Mouse (Mus musculus) midbrain, postnatal 0 days (tissue): ENCODE measurements around the gene Rpa2. TPM values are rescaled to one million over a fixed set of nuclear protein-coding genes. Genes with fewer than 3 reads are reported as not detected.
"Not testable (repeated sequence)": the region's sequence is repeated elsewhere in the genome, so short reads cannot be mapped to it uniquely, and the experiment has no call there.

Experiments
- ATAC-seq: fragments of 200-750 bp; cut with Nextera tagmentation; 2 replicates; pipeline ENCODE4 v1.8.0; 2017; ENCODE audit warnings: moderate number of reproducible peaks, mild to moderate bottlenecking, moderate TSS enrichment, moderate library complexity; ENCODE audit not compliant: low FRiP score
- DNase-seq: peaks from one replicate; pipeline ENCODE4 v3.0.0-alpha.2; 2015; ENCODE audit warnings: low spot score
- H3K27ac ChIP-seq: fragments of 300-500 bp; sonication (generic); 2 replicates; pipeline ENCODE4 v1.5.1; 2014; ENCODE audit warnings: low read depth, mild to moderate bottlenecking, low read length, mixed read lengths
- H3K27me3 ChIP-seq: fragments of 300-500 bp; sonication (generic); 2 replicates; pipeline ENCODE4 v1.6.1; 2014; ENCODE audit warnings: low read length, control low read depth, mixed read lengths; ENCODE audit not compliant: insufficient read depth
- H3K36me3 ChIP-seq: fragments of 300-500 bp; sonication (generic); 2 replicates; pipeline ENCODE4 v1.6.1; 2014; ENCODE audit warnings: low read length, control low read depth, mixed read lengths; ENCODE audit not compliant: insufficient read depth
- H3K4me1 ChIP-seq: fragments of 300-500 bp; sonication (generic); 2 replicates; pipeline ENCODE4 v1.6.1; 2014; ENCODE audit warnings: mild to moderate bottlenecking, control low read depth, antibody characterized with exemption, low read length, mixed read lengths; ENCODE audit not compliant: insufficient read depth
- H3K4me2 ChIP-seq: fragments of 300-500 bp; sonication (generic); 2 replicates; pipeline ENCODE4 v1.6.1; 2014; ENCODE audit warnings: low read depth, mild to moderate bottlenecking, low read length, mixed read lengths; ENCODE audit not compliant: poor library complexity, severe bottlenecking
- H3K4me3 ChIP-seq: fragments of 300-500 bp; sonication (generic); 2 replicates; pipeline ENCODE4 v1.5.1; 2014; ENCODE audit warnings: low read depth, mild to moderate bottlenecking, low read length, moderate library complexity
- H3K9ac ChIP-seq: fragments of 300-500 bp; sonication (generic); replicated peaks from 2 replicates; pipeline ENCODE4 v1.6.1; 2014; ENCODE audit warnings: mild to moderate bottlenecking, low read length, moderate library complexity, mixed read lengths; ENCODE audit not compliant: poor library complexity, severe bottlenecking
- H3K9me3 ChIP-seq: fragments of 300-500 bp; sonication (generic); 2 replicates; pipeline ENCODE4 v1.6.1; 2016; ENCODE audit warnings: low read length, control low read depth
- CTCF ChIP-seq: IDR thresholded peaks from 2 replicates; pipeline ENCODE4 v1.5.1; 2016; ENCODE audit warnings: antibody characterized with exemption, mild to moderate bottlenecking
- WGBS: fragments of 180-500 bp; shearing (Covaris S2); extraction: QIAGEN DNeasy Blood & Tissue Kit; methylation state at CpG from one replicate; pipeline ENCODE4 v1.1.7; 2014; 5-methylcytosine and 5-hydroxymethylcytosine counted together
- polyA plus RNA-seq: library from polyadenylated mRNA; unstranded; fragments of >200 nt; fragmentation: Nextera tagmentation; extraction: Ambion mirVana; gene quantifications from 2 replicates; pipeline ENCODE4 v1.2.1, GENCODE M21; 2015
- total RNA-seq: library from RNA; depleted of rRNA; stranded (reverse); fragments of >200 nt; gene quantifications from 2 replicates; pipeline ENCODE4 v1.2.3, GENCODE M21; 2014

Rpa2 gene
- total and polyA plus RNA-seq, 2 experiments from 2014 or later: 18.9 to 28.4 TPM

GRCm38 (mm10) chr4:132776764-132777163, 8.6 kb downstream of the Rpa2 start:
- WGBS: 87% methylated on average over 5 of the region's 5 CpGs
- Histone ChIP-seq H3K4me3 (no peak overlapping the region), H3K27ac (no peak overlapping the region), H3K9ac (no peak overlapping the region), H3K36me3 (peaks cover 40% of the 10 kb centered on the region), H3K9me3 (no peaks in the 10 kb centered on the region), H3K27me3 (no peaks in the 10 kb centered on the region), H3K4me2 (no peak overlapping the region), H3K4me1 (no peaks in the 10 kb centered on the region)
- TF ChIP-seq CTCF: peak; percentile 72
- DNase-seq (peak; percentile 71), ATAC-seq (no peak)

GRCm38 (mm10) chr4:132778562-132779201, 10.6 kb downstream of the Rpa2 start:
- Histone ChIP-seq H3K4me1 (no peaks in the 10 kb centered on the region), H3K9ac (no peak overlapping the region), H3K4me2 (no peak overlapping the region), H3K4me3 (no peak overlapping the region), H3K36me3 (peaks cover 40% of the 10 kb centered on the region), H3K9me3 (no peaks in the 10 kb centered on the region), H3K27me3 (no peaks in the 10 kb centered on the region), H3K27ac (no peak overlapping the region)
- DNase-seq (no peak), ATAC-seq (no peak)
- TF ChIP-seq CTCF: no peak
- WGBS: 95% methylated on average over 6 of the region's 6 CpGs

- 91% methylated on average over 4 of the region's 4 CpGs for WGBS
- Histone ChIP-seq H3K36me3 (peaks cover 28% of the 10 kb centered on the region), H3K4me1 (no peaks in the 10 kb centered on the region), H3K27ac (no peak overlapping the region), H3K27me3 (no peaks in the 10 kb centered on the region), H3K9ac (no peak overlapping the region), H3K4me2 (no peak overlapping the region), H3K4me3 (no peak overlapping the region), H3K9me3 (no peaks in the 10 kb centered on the region)
- DNase-seq (no peak), ATAC-seq (no peak)
- no peak for TF ChIP-seq CTCF
These were observed 12.2 kb downstream of the Rpa2 start for GRCm38 (mm10) chr4:132780288-132780687.

- TF ChIP-seq CTCF: no peak
- 88% methylated on average over 2 of the region's 2 CpGs for WGBS
- H3K36me3 ChIP-seq: peaks cover under 1% of the 10 kb centered on the region; the same call in 1 of the 2 replicates
- H3K27ac ChIP-seq: no peak overlapping the region
- DNase-seq: no peak
- H3K9ac ChIP-seq: no peak overlapping the region
- no peak for ATAC-seq
- no peak overlapping the region for H3K4me2 ChIP-seq
- H3K27me3 ChIP-seq: no peaks in the 10 kb centered on the region
- no peaks in the 10 kb centered on the region for H3K4me1 ChIP-seq
- no peaks in the 10 kb centered on the region for H3K9me3 ChIP-seq
- H3K4me3 ChIP-seq: no peak overlapping the region
These were observed 15.6 kb downstream of the Rpa2 start for GRCm38 (mm10) chr4:132783732-132784131.

- WGBS: 93% methylated on average over 12 of the region's 13 CpGs
- H3K9me3 ChIP-seq: no peaks in the 10 kb centered on the region
- TF ChIP-seq CTCF: no peak
- no peaks in the 10 kb centered on the region for H3K36me3 ChIP-seq
- H3K4me1 ChIP-seq: no peaks in the 10 kb centered on the region
- no peaks in the 10 kb centered on the region for H3K27me3 ChIP-seq
- no peak overlapping the region for H3K4me2 ChIP-seq
- no peak for DNase-seq
- H3K27ac ChIP-seq: no peak overlapping the region
- H3K9ac ChIP-seq: no peak overlapping the region
- ATAC-seq: no peak
- no peak overlapping the region for H3K4me3 ChIP-seq
These were observed 17.1 kb downstream of the Rpa2 start for GRCm38 (mm10) chr4:132785228-132785627.

GRCm38 (mm10) chr4:132789731-132790130, 21.6 kb downstream of the Rpa2 start:
- no peak for DNase-seq
- no peak overlapping the region for H3K4me3 ChIP-seq
- ATAC-seq: no peak
- no peak overlapping the region for H3K27ac ChIP-seq
- no peak overlapping the region for H3K9ac ChIP-seq
- 87% methylated on average over 8 of the region's 8 CpGs for WGBS
- no peaks in the 10 kb centered on the region for H3K4me1 ChIP-seq
- H3K36me3 ChIP-seq: no peaks in the 10 kb centered on the region
- TF ChIP-seq CTCF: no peak
- H3K27me3 ChIP-seq: no peaks in the 10 kb centered on the region; the same call in 1 of the 2 replicates
- H3K9me3 ChIP-seq: no peaks in the 10 kb centered on the region
- H3K4me2 ChIP-seq: no peak overlapping the region

- WGBS: 86% methylated on average over 7 of the region's 9 CpGs
- not testable (repeated sequence) for H3K4me1 ChIP-seq, H3K4me3 ChIP-seq, H3K27ac ChIP-seq, H3K9ac ChIP-seq, ATAC-seq, DNase-seq, H3K9me3 ChIP-seq, H3K4me2 ChIP-seq, H3K36me3 ChIP-seq
- peaks cover 15% of the 10 kb centered on the region for H3K27me3 ChIP-seq
These were observed 25.3 kb downstream of the Rpa2 start for GRCm38 (mm10) chr4:132793322-132794004.
